Mouse (Mus musculus): Measurements from ENCODE around the gene Agbl2. TPM values are rescaled to one million over a fixed set of nuclear protein-coding genes. Genes with fewer than 3 reads are reported as not detected.

Gene Agbl2
- polyA plus RNA-seq, 1 experiment from 2014 or later, result 0.69 TPM

DNA sequence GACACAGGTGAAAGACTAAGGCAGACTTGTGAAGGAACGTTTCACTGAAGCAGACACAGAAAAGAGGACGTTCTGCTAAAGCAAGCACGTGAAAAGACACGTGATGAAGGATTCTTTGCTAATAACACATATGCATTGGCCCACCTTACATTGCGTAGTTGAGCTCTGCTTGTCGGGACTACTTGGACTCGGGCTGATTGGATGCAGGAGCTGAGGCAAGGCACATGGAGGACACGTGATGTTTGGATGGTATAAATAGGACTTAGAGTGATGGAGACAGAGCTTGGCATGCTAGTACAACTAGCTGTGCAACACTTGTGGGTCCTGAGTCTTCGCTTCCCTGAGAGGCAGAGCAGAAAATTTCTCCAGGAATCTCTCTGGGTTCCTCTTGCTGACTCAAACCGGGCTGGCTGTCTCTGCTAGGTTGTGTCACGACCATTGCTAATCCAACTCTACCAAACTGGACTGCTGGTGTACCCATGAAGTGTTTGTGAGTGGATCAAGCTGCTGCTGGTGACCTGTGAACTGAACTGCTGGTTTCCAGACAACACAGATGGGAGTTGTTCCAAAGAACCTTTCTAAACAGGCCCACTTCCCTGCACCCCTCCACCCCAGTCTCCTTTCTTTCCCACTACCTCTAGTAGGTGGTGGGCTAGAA lies 43.1 kb downstream of the Agbl2 start:
- no peak overlapping the region for H3K4me2 ChIP-seq (ENCODE audit: low read length)
- no peak overlapping the region for H3K9ac ChIP-seq (ENCODE audit: low read depth, low read length)
- WGBS, result 86% methylated on average over 11 of the region's 11 CpGs
- no peak for ATAC-seq
- no peaks in the 10 kb centered on the region for H3K27me3 ChIP-seq (replicated peaks; ENCODE audit: control insufficient read depth, insufficient read depth, low read length)
- no peak overlapping the region for H3K27ac ChIP-seq (ENCODE audit: low read depth, low read length)
- H3K4me3 ChIP-seq (ENCODE audit: low read length), result no peak overlapping the region
- H3K36me3 ChIP-seq (ENCODE audit: control insufficient read depth, insufficient read depth, low read length), result no peaks in the 10 kb centered on the region
- H3K4me1 ChIP-seq (ENCODE audit: control insufficient read depth, insufficient read depth, low read depth, low read length), result no peaks in the 10 kb centered on the region
- no peaks in the 10 kb centered on the region for H3K9me3 ChIP-seq (ENCODE audit: control insufficient read depth, low read length)

DNA sequence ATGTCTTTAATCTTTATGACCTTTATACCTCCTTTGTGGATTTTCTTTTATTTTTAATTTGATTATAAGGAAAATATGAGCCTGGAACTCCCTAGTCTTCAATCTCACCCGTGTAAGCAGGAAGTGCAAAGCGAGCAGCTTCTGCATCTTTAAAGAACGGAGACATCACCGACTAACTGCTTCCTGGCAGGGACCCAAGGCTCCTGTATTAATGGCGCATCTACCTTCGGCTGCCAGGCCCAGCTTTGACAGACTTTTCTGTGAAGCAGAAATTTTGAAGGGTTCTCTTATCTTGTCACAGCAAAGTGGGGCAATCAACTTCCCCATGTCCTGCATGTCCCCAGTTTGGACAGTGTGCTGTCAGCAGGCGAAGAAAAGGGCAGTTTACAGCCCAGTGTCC lies 46.2 kb downstream of the Agbl2 start:
- H3K27ac ChIP-seq (ENCODE audit: low read depth, low read length), result no peak overlapping the region
- H3K36me3 ChIP-seq (ENCODE audit: control insufficient read depth, insufficient read depth, low read length), result no peaks in the 10 kb centered on the region
- no peak for ATAC-seq
- H3K4me1 ChIP-seq (ENCODE audit: control insufficient read depth, insufficient read depth, low read depth, low read length), result no peaks in the 10 kb centered on the region
- H3K9ac ChIP-seq (ENCODE audit: low read depth, low read length), result no peak overlapping the region
- H3K4me3 ChIP-seq (ENCODE audit: low read length), result no peak overlapping the region
- no peaks in the 10 kb centered on the region for H3K27me3 ChIP-seq (replicated peaks; ENCODE audit: control insufficient read depth, insufficient read depth, low read length)
- no peaks in the 10 kb centered on the region for H3K9me3 ChIP-seq (ENCODE audit: control insufficient read depth, low read length)
- 68% methylated on average over 7 of the region's 7 CpGs for WGBS
- no peak overlapping the region for H3K4me2 ChIP-seq (ENCODE audit: low read length)

DNA sequence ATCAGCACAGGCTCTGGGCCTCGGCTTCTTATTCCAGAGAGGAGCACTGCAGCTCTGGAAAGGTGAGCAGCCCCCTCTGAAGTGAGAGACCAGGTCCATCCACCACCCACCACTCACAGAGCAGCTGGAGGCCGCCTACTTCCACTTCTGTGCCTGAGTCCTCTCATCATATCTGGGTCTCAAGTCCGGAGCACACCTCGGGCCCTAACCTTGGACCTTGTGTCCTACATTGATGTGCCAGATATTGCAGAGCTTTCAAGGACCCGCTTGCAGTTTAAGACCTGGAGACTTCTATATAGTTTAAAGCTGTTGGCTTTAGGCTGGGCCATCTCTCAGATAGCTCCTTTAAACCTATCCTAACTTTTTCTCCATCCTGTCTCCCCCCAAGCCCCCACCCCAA lies 51.0 kb downstream of the Agbl2 start:
- Histone ChIP-seq H3K9me3 (ENCODE audit: control insufficient read depth, low read length) (no peaks in the 10 kb centered on the region), H3K4me3 (ENCODE audit: low read length) (no peak overlapping the region), H3K27me3 (replicated peaks; ENCODE audit: control insufficient read depth, insufficient read depth, low read length) (no peaks in the 10 kb centered on the region), H3K4me1 (ENCODE audit: control insufficient read depth, insufficient read depth, low read depth, low read length) (no peaks in the 10 kb centered on the region), H3K9ac (ENCODE audit: low read depth, low read length) (no peak overlapping the region), H3K4me2 (ENCODE audit: low read length) (no peak overlapping the region), H3K27ac (ENCODE audit: low read depth, low read length) (no peak overlapping the region), H3K36me3 (ENCODE audit: control insufficient read depth, insufficient read depth, low read length) (no peaks in the 10 kb centered on the region)
- WGBS, result 82% methylated on average over 5 of the region's 5 CpGs
- no peak for ATAC-seq

DNA sequence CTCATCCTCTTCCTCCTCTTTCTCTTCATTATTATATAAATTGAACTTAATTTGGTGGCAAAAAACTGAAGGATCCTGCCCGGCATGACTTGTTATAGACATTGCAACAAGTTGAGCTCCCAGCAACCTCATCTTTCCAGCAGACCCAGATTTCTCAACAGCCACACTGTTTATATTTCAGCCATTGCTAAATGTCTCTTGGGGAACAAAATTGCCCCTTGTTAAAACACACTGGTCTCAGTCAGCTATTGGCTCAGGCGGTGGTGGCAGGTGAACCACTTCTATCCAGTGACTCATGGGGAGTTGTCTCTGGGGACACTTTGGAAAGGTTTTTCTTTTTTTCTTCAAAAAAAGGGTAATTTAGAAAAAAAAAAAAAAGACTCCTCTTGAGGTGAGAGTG lies 56.1 kb downstream of the Agbl2 start:
- H3K36me3 ChIP-seq (ENCODE audit: control insufficient read depth, insufficient read depth, low read length), result no peaks in the 10 kb centered on the region
- H3K27ac ChIP-seq (ENCODE audit: low read depth, low read length), result no peak overlapping the region
- no peaks in the 10 kb centered on the region for H3K4me1 ChIP-seq (ENCODE audit: control insufficient read depth, insufficient read depth, low read depth, low read length)
- no peak overlapping the region for H3K4me2 ChIP-seq (ENCODE audit: low read length)
- no peak for ATAC-seq
- no peaks in the 10 kb centered on the region for H3K27me3 ChIP-seq (replicated peaks; ENCODE audit: control insufficient read depth, insufficient read depth, low read length)
- no peak overlapping the region for H3K4me3 ChIP-seq (ENCODE audit: low read length)
- H3K9me3 ChIP-seq (ENCODE audit: control insufficient read depth, low read length), result no peaks in the 10 kb centered on the region
- WGBS, result 94% methylated on average over 2 of the region's 2 CpGs
- no peak overlapping the region for H3K9ac ChIP-seq (ENCODE audit: low read depth, low read length)

DNA sequence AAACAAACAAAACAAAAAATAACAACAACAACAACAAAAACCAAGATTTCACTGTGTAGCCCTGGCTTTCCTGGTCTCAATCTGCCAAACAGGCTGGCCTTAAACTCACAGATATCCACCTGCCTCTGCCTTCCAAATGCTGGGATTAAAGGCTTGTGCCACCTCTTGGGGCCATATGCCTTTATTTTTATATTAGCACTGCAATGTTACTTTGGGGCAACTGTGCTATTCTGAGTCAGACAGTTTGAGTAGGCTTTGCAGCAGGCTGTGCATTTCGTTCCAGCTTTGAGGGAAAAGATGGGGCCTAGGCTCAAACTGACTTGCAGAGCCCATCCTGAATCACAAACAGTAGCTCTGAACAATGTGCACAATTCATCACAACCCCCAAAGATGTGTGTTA lies 61.1 kb downstream of the Agbl2 start:
- Histone ChIP-seq H3K4me3 (ENCODE audit: low read length) (no peak overlapping the region), H3K4me1 (ENCODE audit: control insufficient read depth, insufficient read depth, low read depth, low read length) (peaks cover 10% of the 10 kb centered on the region)

DNA sequence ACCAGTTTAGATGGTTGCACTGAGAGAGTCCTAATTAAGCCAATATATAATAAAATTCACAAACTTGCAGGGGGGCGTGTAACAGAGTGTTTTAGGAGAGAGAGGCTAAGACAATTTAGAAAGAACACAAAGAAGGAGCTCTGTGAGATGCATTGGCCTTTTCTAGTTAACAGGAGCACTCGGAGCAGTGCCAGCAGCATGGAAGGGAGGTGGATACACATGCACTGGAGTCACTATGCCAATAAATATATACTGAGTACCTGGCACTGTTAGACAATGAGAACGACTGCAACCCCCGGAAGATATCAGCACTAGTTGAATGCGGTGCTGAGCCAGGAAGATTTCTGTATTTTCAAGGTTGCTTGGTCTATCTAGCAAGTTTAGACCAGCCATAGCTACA lies 61.7 kb downstream of the Agbl2 start:
- H3K4me3 ChIP-seq (ENCODE audit: low read length), result no peak overlapping the region
- no peak overlapping the region for H3K9ac ChIP-seq (ENCODE audit: low read depth, low read length)
- H3K4me2 ChIP-seq (ENCODE audit: low read length), result no peak overlapping the region
- peaks cover 13% of the 10 kb centered on the region for H3K4me1 ChIP-seq (ENCODE audit: control insufficient read depth, insufficient read depth, low read depth, low read length)
- WGBS, result 87% methylated on average over 5 of the region's 5 CpGs
- no peaks in the 10 kb centered on the region for H3K36me3 ChIP-seq (ENCODE audit: control insufficient read depth, insufficient read depth, low read length)
- ATAC-seq, result no peak
- no peak overlapping the region for H3K27ac ChIP-seq (ENCODE audit: low read depth, low read length)
- H3K27me3 ChIP-seq (replicated peaks; ENCODE audit: control insufficient read depth, insufficient read depth, low read length), result no peaks in the 10 kb centered on the region
- H3K9me3 ChIP-seq (ENCODE audit: control insufficient read depth, low read length), result no peaks in the 10 kb centered on the region

More for the DNA sequence above, 61.1 kb downstream of the Agbl2 start:
- no peaks in the 10 kb centered on the region for H3K27me3 ChIP-seq (replicated peaks; ENCODE audit: control insufficient read depth, insufficient read depth, low read length)
- H3K9ac ChIP-seq (ENCODE audit: low read depth, low read length), result no peak overlapping the region
- 66% methylated on average over 1 of the region's 1 CpGs for WGBS
- H3K9me3 ChIP-seq (ENCODE audit: control insufficient read depth, low read length), result no peaks in the 10 kb centered on the region
- no peak overlapping the region for H3K27ac ChIP-seq (ENCODE audit: low read depth, low read length)
- no peak overlapping the region for H3K4me2 ChIP-seq (ENCODE audit: low read length)
- no peaks in the 10 kb centered on the region for H3K36me3 ChIP-seq (ENCODE audit: control insufficient read depth, insufficient read depth, low read length)
- ATAC-seq, result no peak

DNA sequence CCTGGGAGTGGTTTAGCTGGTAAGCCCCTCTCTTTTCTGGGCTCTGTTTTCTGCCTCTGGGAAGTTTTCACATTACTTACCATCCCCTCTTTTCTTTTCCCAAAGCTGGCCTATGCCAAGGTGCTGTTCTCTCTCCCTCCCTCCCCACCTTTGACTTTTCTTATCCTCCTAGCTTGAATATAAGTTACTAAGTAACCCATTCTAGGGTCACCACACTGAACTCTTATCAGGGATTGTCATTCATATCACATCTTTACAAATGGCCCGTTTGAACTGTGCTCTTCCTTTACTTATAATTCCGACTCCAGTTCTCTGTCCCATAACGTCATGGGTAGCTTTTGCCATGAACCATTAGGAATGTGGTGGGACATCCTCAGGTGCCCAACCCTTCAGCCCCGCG lies 62.7 kb downstream of the Agbl2 start:
- Histone ChIP-seq H3K9ac (ENCODE audit: low read depth, low read length) (no peak overlapping the region), H3K36me3 (ENCODE audit: control insufficient read depth, insufficient read depth, low read length) (no peaks in the 10 kb centered on the region)

DNA sequence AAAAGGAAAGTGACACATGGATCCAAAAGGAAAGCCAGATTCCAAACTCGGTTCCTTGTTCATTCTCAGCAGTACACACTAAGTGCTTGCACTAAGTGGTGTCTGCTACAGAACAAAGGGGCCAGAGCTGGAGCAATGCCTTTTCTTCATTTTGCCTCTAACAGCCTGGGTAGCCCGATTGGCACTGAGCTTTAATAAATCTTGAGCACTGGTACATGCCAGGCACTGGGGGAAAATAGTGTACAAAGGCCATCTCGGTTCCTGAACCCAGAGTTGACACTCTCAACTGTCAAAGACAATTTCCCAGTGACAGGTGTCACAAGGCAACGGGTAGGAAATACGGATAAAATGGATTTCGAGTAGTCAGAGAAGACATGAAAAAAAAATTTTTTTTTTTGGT lies 63.6 kb downstream of the Agbl2 start:
- Histone ChIP-seq H3K9ac (ENCODE audit: low read depth, low read length) (peak overlapping the region; percentile 72), H3K27ac (ENCODE audit: low read depth, low read length) (peak overlapping the region; percentile 88), H3K27me3 (replicated peaks; ENCODE audit: control insufficient read depth, insufficient read depth, low read length) (no peaks in the 10 kb centered on the region), H3K9me3 (ENCODE audit: control insufficient read depth, low read length) (no peaks in the 10 kb centered on the region), H3K4me2 (ENCODE audit: low read length) (peak overlapping the region; percentile 78), H3K4me1 (ENCODE audit: control insufficient read depth, insufficient read depth, low read depth, low read length) (peaks cover 19% of the 10 kb centered on the region), H3K4me3 (ENCODE audit: low read length) (peak overlapping the region; percentile 94), H3K36me3 (ENCODE audit: control insufficient read depth, insufficient read depth, low read length) (peaks cover 7% of the 10 kb centered on the region; the same call in 1 of the 2 replicates)
- WGBS, result 46% methylated on average over 6 of the region's 6 CpGs
- ATAC-seq, result no peak

More for the DNA sequence above, 62.7 kb downstream of the Agbl2 start:
- ATAC-seq, result no peak
- H3K27me3 ChIP-seq (replicated peaks; ENCODE audit: control insufficient read depth, insufficient read depth, low read length), result no peaks in the 10 kb centered on the region
- no peak overlapping the region for H3K27ac ChIP-seq (ENCODE audit: low read depth, low read length)
- H3K4me1 ChIP-seq (ENCODE audit: control insufficient read depth, insufficient read depth, low read depth, low read length), result peaks cover 17% of the 10 kb centered on the region
- 88% methylated on average over 5 of the region's 5 CpGs for WGBS
- H3K4me2 ChIP-seq (ENCODE audit: low read length), result no peak overlapping the region
- H3K9me3 ChIP-seq (ENCODE audit: control insufficient read depth, low read length), result no peaks in the 10 kb centered on the region
- H3K4me3 ChIP-seq (ENCODE audit: low read length), result no peak overlapping the region

DNA sequence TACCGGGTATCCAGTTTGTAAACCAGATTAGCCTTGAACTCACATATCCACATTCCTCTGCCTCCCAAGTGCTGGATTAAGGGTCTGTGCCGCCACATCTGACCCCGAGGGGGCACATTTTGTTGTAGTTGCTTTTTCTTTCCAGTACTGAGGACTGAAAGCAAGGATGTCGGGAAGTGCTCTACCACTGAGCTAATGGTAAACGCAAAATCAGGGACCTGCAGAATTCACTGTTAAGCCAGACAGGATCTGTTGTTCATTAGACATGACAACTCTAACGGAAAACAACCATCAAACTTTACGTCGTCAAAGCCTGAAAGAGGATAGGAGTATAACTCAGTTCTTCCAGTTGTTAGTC lies 64.0 kb downstream of the Agbl2 start:
- peak overlapping the region; percentile 78 for H3K4me2 ChIP-seq (ENCODE audit: low read length)
- no peaks in the 10 kb centered on the region for H3K9me3 ChIP-seq (ENCODE audit: control insufficient read depth, low read length)
- peaks cover 19% of the 10 kb centered on the region for H3K4me1 ChIP-seq (ENCODE audit: control insufficient read depth, insufficient read depth, low read depth, low read length)
- ATAC-seq, result peak; percentile 74
- WGBS, result 3% methylated on average over 8 of the region's 8 CpGs
- peak overlapping the region; percentile 72 for H3K9ac ChIP-seq (ENCODE audit: low read depth, low read length)
- no peaks in the 10 kb centered on the region for H3K27me3 ChIP-seq (replicated peaks; ENCODE audit: control insufficient read depth, insufficient read depth, low read length)
- peak overlapping the region; percentile 88 for H3K27ac ChIP-seq (ENCODE audit: low read depth, low read length)
- peak overlapping the region; percentile 94 for H3K4me3 ChIP-seq (ENCODE audit: low read length)
- H3K36me3 ChIP-seq (ENCODE audit: control insufficient read depth, insufficient read depth, low read length), result peaks cover 11% of the 10 kb centered on the region
